Mouse (Mus musculus) right cerebral cortex, postnatal 4 days (tissue): ENCODE results near the gene Tnip1.

Experiments used
- DNase-seq: peaks from one replicate; pipeline ENCODE4 v3.0.0-alpha.2; 2022

Gene Tnip1

DNA sequence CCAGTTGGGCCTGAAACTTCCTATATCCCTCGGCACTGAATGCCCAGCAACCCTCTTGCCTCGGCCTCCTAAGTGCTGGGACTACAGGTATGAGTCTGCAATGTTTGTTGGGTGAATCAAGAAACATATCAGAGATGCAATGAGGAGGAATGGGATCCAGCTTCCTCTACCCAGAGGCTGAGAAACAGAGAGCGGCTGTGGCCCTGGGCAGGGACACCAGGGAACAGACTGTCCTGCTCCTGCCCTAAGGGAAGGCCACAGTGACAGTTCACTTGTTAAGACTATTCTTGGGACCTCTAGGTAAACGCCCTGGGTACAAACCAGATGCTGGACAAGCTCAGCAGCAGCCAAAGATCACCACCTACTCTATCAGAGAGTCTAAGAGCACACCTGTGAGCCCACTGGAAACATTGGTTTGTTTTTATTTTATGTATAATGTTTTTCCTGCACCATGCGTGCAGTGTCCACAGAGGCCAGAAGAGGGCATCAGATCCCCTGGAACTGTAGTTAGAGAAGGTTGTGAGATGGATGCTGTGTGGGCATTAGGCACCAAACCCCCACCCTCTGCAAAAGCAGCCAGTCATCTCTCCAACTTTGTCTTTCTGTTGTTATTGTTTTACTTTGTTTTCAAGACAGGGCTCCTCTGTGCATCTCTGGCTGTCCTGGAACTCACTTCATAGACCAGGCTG lies 31.2 kb downstream of the Tnip1 start:
- peak; percentile 57 for DNase-seq

DNA sequence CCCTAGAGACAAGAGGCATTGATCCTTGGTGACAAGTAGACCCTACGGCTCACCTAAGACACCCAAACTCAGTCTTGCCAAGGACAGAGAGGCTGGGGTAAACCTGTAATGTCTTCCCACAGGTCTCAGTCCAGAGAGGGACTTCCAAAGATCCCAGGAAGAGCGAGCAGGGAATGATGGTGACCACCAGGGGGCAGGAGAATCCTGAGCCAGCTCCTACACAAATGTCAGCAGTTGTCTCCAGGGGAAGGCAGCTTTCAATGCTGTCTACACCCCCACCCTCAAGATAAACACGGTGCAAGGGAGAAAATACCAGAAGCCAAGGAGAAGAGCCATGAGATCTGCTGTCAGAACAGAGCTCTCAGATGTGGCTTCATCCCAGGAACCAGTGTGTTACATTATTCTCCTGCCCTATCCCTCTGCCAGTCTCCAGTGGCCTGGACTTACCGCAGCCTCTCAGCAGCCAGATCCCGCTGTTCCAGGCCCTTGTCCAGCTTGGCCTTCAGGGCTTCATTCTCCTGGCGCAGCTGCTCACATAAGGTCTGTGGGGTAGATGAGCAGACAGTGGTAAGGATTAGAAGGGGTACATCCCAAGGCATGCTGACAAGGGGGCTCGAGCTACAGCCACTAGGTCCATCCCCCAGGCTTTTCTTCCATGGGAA lies 32.3 kb downstream of the Tnip1 start:
- DNase-seq = peak; percentile 71

DNA sequence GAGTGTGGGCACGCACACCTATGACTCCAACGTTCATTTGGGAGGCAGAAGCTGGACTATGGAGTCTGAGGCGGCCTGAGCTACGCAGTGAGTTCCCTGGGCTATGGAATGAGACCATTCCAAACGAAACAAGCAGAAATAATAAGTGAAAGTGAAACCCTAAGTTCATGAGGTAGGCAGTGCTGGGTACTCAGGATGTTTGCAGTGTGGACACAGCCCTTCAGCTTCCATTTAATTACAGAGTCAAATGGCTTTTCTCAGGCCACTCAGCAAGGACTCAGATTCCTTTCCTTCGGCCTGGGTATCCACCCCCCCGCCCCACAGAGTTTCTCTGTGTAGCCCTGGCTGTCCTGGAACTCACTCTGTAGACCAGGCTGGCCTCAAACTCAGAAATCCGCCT lies 33.0 kb downstream of the Tnip1 start:
- no peak for DNase-seq

DNA sequence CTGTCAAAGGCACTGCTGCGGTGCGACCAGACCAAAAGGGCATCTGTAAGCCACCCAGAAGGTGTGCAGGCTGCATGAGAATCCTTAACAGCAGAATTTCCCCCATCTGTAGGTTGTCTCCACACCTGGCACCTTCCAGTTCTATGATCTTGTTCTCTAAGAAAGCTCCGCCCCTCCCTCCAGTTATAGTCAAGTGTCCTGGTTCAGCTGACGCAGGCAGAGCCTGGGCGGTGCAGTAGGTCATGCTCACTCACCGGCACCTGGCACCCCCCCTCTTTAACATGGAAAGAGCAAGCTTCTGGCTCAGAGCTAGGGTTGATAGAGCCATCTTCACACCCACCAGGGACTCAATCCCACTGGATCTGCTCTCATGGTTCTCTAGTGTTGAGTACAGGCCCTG lies 33.4 kb downstream of the Tnip1 start:
- no peak for DNase-seq

DNA sequence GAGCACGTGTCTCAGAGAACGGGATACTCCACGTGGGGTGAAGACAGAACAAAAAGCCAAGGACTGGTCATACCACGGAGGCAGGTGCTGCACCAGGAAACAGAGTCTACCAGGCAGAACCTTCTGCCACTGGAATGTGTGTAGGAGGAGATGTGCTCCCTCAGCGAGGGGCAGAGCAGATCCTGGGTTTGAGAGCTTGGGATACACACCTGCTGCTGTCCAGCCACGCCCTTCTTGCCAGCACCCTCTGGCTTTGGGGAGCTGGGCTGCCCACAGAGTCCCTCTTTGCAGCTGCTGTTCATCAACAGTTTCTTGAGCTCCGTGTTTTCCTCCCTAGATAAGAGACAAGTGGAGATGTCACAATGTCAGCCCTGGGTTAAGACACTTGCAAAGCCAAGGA lies 33.8 kb downstream of the Tnip1 start:
- DNase-seq = no peak

DNA sequence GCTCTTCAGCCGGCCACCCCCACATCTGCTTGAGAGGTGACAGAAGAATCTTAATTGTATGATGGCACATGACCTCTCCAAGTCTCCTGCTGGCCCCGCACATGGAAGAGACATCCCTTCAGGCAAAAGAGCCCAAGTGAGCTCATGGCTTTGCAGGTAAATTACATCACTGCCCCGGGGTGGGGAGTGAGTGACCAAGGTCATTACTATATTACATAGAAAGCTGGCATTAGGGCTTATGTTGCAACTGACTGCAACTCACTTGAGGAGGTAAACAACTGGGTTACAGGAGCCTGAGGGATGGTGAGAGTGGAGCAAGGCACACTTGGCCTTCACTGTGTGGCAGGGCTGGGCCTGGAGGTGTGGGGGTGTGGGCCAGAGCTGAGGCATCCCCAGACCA lies 34.5 kb downstream of the Tnip1 start:
- DNase-seq = no peak

DNA sequence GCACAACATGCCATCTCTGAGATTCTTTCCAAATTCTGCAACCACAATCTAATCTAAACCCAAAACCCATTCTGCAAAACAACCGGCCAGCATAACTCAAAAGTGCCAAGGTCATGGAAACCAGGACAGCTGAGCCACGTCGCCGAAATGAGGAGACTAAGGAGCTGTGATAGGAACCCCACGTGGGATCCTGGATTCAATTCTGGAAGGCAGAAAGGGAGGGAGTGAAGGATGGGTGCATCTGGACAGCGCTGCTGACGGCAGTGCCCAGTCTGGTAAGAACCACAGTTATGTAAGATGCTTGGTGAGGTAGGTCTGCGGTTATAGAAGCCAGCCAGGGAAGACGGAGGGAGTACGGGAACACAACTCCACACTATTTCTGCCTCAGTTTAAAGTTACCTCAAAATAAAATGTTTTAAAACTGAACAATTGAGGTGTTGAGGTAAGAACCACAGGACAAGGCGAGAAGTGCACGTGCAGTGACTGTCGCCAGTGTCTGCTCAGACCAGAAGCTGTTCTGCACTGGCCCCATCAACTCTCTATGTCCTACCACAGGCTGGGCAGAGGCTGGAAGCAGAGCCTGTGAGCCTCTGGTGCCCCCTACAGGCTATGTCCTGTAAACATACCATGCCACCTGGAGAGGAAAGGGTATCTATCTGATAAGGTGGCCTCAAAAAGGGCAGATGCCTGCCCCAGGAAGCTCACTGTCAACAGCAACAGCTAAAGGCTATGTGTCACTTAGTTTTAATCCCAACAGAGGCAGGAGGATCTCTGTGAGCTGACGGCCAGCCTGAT lies 35.2 kb downstream of the Tnip1 start:
- DNase-seq = peak; percentile 55

DNA sequence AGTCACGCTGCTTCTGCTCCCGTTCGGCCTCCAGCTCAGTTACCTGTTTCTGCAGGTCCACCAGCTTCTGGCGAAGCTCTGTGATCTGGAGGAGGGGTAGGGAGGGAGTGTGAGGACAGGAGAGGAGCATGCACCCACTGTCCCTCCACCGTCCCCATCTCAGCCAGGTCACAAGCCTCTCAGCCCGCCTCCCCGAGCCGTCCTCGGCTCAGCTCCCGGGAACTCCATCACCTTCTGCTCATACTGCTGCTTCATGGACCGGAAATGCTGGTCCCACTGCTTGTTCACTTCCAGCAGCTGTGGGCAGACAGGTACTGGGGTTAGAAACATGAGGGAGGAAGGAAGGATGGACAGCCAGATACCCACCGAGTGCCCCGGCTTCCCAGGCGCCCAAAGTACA lies 38.6 kb downstream of the Tnip1 start:
- DNase-seq = no peak

DNA sequence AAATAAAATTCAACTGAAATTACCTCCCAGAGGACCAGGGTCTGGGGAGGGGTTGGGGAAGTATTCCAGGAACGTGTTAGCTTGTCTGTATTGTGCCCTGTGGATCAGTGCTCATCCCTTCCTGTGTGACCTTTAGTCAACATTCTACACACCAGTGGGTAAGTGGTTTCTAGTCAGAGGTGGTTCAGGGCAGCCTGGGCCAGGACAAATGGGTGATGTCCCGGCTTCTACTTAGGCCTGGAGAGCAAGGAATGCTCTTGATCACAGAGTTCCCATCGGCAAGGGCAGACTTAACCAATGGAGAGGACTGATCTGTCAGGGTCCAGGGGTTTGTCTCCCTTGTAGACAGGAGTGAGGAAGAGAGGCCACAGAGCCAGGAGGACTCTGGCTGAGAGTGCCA lies 40.2 kb downstream of the Tnip1 start:
- DNase-seq = no peak

DNA sequence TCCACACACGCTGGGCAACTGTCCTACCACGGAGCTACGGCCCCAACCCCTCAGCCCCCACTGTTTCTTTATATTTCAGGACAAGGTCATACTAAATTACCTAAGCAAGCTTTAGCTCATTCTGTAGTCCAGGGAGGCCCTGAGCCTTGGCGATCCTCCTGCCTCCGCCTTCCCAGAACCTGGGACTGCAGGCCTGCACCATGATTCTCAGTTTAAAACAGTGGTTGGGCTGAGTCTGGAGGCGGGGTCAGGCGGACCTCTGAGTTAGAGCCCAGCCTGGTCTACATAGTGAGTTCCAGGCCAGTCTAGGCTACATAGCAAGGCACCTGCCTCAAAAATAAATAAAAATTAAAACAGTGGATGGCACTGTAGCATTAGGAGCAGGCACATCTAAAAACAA lies 40.9 kb downstream of the Tnip1 start:
- no peak for DNase-seq

DNA sequence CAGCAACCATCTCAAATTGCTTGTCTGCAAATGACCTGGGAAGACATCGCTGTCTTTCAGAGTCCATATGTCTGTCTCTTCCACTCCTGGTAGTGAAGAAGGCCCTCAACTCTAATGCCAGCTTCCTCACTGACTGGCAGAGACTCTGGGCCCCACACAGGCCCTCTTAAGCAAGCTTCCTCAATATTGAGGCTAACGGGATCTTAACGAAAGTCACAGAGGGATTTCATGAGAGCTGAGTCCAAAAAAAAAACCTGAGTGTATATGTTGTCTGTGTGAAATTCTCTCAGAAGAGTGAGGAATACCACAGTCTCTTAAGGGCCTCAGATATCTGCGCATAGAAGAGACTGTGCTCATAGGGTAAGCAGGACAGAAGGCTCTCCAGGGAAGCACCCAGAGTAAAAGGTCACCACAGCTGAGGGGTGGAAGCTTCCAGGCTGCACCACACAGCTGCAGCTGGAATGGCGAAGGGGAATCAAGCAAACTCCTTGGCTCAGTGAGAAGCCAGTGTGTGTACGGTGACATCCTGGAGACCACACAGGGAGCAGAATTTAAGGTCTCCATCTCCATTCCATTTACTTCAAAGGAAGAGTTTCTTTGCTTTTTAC lies 41.6 kb downstream of the Tnip1 start:
- DNase-seq = no peak

DNA sequence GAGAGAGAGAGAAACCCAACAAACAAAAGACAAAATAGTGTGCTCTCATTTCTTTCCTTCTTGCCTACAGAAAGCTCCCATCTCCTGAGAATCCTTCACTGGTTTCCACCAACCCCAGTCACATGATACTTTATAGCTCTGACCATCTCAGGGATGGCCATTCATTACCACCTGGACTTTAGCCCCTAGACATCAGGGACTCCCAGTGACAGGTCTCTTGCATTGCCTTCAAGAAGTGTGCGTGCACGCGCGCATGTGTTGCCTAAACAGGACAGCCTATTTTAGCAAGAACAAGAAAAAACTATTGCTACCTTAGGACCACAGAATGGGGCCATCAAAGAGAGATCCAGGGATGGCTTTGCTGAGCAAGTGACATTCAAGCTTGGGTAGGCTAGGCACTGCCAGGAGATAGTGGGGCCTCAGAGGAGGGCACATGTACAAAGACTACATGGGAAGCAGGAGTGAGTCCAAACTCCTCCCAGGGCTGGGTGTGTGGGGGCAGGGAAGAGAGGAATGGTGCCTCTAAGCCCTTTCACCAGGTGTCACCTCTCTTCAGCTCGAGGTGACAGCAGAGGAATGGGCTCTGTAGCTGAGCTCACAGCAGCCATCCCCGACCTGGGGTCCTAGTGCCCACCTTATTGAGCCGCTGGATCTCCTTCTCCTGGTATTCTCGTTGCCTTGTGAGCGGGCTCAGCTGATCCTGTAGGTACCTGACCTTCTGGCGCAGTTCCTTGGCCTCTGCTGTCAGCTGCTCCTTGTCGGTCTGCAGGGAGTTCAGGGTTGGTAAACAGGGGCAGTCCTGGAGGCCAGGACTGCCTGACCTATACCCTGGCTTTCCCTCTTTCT lies 42.4 kb downstream of the Tnip1 start:
- no peak for DNase-seq

DNA sequence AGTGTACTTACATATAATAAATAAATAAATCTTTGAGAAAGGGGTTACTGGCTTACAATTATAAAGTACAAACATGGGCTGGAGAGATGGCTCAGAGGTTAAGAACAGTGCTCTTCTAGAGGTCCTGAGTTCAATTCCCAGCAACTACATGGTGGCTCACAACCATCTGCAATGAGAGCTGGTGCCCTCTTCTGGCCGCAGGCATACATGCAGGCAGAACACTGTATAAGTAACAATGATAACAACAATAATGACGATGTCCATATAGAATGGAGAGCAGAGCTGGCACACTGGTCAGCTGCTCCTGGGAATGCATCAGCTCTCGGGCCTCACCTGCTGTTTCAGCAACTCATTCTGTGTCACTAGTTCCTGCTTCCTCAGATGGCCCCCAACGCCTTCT lies 44.4 kb downstream of the Tnip1 start:
- DNase-seq = no peak

DNA sequence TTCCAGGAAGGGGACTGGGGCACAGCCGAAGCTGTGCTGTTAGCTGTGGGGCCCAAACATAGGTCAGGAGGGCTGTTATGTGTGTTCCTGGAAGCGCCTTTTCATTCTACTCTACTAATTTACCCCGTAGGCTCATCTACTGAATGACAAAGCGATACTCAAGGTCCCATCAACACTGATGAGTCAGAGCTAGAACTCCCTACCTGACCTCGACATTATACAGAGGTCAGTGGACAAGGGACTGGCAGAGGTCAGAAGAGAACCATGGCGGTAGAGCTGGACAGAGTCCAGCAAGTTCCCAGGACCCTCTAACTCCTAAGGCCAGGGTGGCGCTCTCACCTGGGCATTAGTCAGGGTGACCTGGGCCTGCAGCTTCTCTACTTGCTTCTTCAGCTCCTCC lies 45.3 kb downstream of the Tnip1 start:
- no peak for DNase-seq

DNA sequence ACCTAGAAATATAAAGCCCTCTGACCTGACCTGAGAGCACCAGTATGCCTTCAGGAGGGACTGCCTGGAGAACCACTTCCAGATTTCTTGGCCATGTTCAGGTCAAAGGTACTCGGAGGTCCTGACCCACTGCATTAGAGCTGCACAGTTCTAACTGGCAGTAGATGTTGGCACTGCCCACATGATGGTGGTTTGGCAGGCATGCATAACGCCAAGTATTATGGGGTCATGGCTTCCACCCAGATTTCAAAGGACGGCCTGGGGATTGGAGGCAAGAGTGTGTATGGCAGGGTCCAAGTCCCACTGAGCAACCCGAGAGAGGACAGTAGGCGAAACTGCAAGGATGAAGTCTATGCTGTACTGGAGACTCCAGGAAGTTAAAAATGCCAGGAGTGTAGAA lies 48.9 kb downstream of the Tnip1 start:
- no peak for DNase-seq

DNA sequence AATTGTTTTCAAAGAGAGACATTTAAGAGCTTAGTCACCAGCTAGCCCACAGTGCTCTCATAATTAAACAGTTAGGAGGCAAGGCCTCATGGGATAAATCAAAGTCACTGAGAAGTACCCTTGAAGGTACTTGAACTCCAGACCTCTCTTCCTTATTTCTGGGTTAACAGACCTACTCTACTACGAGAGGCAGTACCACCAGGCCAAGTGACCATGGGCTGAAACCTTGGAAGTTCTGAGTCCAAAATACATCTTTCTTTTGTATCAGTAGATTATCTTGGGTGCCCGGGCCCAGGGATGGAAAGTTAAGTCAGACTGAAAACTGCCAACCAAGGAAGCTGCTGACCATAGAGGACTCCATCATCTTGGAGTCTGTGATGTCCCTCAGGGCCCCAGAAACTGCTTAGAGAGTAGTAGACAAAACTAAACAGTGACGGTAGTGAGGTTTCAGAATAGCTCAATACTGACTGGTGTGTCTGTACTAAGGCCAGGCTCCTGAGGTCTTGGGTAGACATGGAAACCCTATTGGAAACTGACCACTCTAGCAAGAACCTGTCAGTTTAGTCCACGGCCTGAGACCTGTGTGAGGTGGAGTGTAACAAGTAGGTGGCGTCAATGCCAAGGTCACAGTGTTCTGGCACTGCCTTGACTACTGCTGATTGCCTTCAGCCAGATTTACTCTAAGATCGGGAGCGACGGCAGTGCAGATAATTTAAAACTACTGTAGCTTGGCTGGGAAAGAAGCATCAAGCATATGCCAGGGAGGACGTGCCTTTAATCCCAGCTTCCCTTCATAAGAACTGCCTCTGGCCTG lies 50.0 kb downstream of the Tnip1 start:
- DNase-seq = no peak

DNA sequence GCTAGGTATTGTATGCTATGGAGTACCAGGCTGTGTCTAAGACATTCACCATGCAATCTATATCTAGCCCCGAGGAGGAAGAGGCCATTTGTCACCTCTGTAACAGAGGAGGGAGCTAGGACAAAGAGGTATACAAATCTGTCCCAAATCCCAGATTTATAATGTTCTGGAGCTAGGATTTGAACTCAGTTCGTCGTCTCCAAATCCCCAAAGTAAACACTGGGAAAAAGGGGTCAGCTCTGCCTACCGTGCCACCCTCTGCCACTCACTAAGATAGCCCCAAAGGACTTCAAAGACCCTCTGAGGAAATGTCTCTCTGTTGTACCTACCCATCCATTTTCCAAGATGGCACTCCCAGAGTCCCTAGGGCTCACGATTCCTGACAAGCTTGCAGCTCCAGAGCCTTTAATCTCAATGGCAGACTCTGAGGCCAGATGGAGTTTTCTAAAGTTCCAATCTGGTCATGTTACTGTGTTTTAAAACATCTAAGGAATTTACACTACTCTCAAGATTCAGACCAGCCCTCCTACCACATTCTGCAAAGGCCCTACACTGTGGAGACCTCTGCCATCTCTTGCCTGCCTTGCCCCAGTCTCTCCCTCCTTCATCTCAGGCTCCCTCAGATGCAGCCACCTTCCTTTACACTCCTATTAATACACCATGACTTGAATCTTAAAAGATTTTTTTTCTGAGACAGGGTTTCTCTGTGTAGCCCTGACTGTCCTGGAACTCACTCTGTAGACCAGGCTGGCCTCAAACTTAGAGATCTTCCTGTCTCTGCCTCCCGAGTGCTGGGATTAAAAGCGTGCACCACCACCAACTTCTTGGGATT lies 50.8 kb downstream of the Tnip1 start:
- DNase-seq = no peak

DNA sequence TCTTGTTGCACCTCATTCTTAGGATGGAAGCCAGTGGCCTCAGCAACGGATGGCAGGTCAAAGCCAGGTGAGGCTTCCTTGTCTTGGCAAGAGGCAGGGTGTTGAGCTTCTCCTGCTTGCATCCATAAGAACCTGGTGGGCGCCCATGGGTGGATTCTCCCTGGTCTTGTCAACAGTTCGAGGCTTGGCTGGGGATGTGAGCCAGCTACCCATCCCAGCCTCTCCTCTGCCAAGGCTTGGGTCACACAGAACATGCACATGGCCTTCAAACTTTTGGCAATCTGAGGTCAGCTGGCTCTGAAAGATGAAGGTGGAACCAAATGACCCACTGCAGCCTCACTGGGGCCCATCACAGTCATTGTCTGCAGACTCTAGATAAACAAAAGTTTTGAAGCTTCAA lies 51.5 kb downstream of the Tnip1 start:
- DNase-seq = no peak

DNA sequence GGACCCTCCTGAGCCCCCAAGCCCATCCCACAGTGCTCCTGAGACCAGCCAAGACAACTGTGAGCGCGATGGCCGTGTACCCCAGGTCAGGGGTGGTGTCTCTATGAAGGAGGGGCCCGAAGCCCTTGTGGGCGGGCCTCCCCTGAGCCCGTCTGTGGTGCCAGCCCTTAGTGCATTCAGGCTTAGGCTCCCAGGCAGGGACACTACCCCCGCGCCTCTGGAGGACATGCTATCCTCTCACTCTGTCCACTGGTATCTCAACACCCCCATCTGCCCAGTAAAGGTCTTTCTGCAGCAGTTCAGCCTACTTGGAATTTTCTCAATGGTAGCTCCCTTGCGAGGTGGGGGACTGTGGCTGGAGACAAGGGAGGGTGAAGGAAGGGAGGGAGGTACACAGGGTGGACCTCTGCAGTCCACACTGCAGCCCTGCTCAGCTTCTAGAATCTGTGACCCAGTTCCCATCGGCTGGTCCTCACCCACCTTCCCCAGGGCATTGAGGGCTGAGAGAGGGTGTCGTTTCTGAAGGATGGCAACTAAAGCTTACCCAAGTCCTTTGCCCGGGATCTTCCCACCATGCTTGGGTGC lies 52.5 kb downstream of the Tnip1 start:
- no peak for DNase-seq

DNA sequence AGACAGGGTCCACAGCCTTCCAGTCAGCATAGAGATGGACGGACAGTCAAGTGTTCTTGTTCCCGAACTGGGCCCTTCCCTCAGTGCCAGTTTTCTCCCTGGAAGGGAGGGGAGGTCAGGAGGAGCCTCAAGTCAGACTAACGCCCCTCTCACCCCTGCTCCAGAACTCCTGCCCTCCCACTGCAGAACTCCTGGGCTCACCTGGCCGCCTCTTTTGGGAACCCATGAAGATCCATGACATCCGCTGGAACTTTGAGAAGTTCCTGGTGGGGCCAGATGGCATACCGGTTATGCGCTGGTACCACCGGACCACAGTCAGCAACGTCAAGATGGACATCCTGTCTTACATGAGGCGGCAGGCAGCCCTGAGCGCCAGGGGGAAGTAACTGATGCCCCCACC lies 53.4 kb downstream of the Tnip1 start:
- DNase-seq = no peak

DNA sequence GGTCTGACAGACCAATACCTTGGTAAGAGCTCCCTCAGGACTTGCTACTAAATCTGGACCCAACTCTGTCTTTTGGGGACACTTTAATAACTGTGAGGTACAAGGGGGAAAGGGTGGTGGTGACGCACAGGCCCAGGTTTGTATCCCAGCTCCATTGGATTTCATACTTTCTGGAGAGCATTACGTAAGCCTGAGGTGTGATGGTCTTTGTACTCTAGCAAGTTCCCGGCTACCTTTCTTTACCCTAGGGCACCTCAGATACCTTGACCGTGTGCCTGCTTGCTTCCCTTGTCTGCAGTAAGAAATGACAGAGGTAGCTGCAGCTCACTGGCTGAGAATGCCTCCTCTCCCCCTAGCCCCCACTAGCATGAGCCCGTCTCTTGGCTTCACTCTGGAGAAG lies 55.5 kb downstream of the Tnip1 start:
- DNase-seq = no peak
